Mouse (Mus musculus) kidney, adult 9 months (tissue): ENCODE measurements around the gene Eif2s2.
"Not testable (repeated sequence)": the region's sequence is repeated elsewhere in the genome, so short reads cannot be mapped to it uniquely, and the experiment has no call there.

Source experiments
- DNase-seq: peaks from one replicate; pipeline ENCODE4 v3.0.0; 2022

Gene Eif2s2

GRCm38 (mm10) chr2:154892201-154893044 lies at the start of gene Eif2s2:
TSS of gene Eif2s2 (minus strand) at chr2:154892935.
- peak; percentile 97 for DNase-seq

GRCm38 (mm10) chr2:154941952-154942351 lies 49.2 kb upstream of the Eif2s2 start:
- DNase-seq: no peak

GRCm38 (mm10) chr2:154937547-154938390 lies 45.0 kb upstream of the Eif2s2 start:
- DNase-seq: no peak

- no peak for DNase-seq
Measured at GRCm38 (mm10) chr2:154936536-154937155, 43.9 kb upstream of the Eif2s2 start.

- no peak for DNase-seq
Measured at GRCm38 (mm10) chr2:154936106-154936505, 43.4 kb upstream of the Eif2s2 start.

- no peak for DNase-seq
Measured at GRCm38 (mm10) chr2:154933884-154934283, 41.1 kb upstream of the Eif2s2 start.

GRCm38 (mm10) chr2:154928298-154928697 lies 35.6 kb upstream of the Eif2s2 start:
- DNase-seq: no peak

- no peak for DNase-seq
Measured at GRCm38 (mm10) chr2:154926843-154927242, 34.1 kb upstream of the Eif2s2 start.

- DNase-seq: no peak
Measured at GRCm38 (mm10) chr2:154925411-154926031, 32.8 kb upstream of the Eif2s2 start.

- not testable (repeated sequence) for DNase-seq
Measured at GRCm38 (mm10) chr2:154922134-154922533, 29.4 kb upstream of the Eif2s2 start.

- DNase-seq: no peak
Measured at GRCm38 (mm10) chr2:154920896-154921295, 28.2 kb upstream of the Eif2s2 start.

GRCm38 (mm10) chr2:154917866-154918641 lies 25.3 kb upstream of the Eif2s2 start:
- DNase-seq: no peak

GRCm38 (mm10) chr2:154916547-154916946 lies 23.8 kb upstream of the Eif2s2 start:
- peak; percentile 24 for DNase-seq

GRCm38 (mm10) chr2:154915922-154916541 lies 23.3 kb upstream of the Eif2s2 start:
- DNase-seq: no peak

- DNase-seq: no peak
Measured at GRCm38 (mm10) chr2:154909789-154910188, 17.1 kb upstream of the Eif2s2 start.

- DNase-seq: not testable (repeated sequence)
Measured at GRCm38 (mm10) chr2:154908223-154908622, 15.5 kb upstream of the Eif2s2 start.

- no peak for DNase-seq
Measured at GRCm38 (mm10) chr2:154905796-154906195, 13.1 kb upstream of the Eif2s2 start.

- no peak for DNase-seq
Measured at GRCm38 (mm10) chr2:154902111-154902510, 9.4 kb upstream of the Eif2s2 start.

GRCm38 (mm10) chr2:154899412-154899811 lies 6.7 kb upstream of the Eif2s2 start:
- DNase-seq: not testable (repeated sequence)

- not testable (repeated sequence) for DNase-seq
Measured at GRCm38 (mm10) chr2:154899004-154899403, 6.3 kb upstream of the Eif2s2 start.

- DNase-seq: no peak
Measured at GRCm38 (mm10) chr2:154893548-154893947, 813 bp upstream of the Eif2s2 start.

- DNase-seq: no peak
Measured at GRCm38 (mm10) chr2:154893045-154893385, 280 bp upstream of the Eif2s2 start.
